Mouse (Mus musculus): Measurements from ENCODE around the gene Cox20.
"Not testable (repeated sequence)": the region's sequence is repeated elsewhere in the genome, so short reads cannot be mapped to it uniquely, and the experiment has no call there.

The Cox20 gene

DNA sequence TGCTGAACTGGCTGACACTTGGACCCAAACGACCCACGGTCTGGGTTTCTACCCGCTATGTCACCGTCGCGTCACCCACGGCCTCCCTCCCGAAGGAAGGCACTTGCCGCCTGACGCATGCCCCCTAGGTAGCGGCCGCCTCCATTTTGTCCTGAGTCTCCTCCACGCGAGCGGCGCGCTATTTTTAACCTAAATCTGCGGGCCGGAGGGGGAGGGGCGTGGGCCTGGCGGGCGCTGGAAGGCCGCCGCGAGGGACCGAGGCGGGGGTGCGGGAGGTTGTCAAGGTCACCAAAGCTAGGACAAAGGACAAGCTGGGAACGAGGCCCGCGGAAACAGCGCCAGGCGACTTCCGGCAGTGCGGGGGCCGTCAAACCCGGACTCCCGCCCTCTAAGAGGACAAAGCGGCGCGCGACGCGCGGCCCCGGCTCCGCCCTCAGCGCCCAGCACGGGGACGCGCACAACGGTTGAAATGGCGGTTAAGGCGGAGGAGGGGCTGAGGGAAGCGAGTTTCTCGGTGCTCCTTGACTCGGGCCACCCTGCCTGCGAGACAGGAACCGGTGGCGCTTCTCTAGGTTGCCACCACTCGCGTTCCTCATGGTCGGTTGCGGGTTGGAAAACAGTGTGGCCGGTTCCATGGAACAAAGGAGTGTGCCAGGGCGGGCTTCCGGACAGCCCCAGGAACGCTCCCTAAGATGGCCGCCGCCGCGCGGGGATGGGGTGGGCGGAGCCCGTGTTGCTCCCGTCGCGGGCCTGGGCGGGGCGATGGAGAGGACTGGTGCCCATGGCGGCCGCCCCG is at the start of gene Cox20:
Gene Cox20 (plus strand): TSS at position 742 of the 796 bp plus-strand sequence.
- peak; percentile 66 for DNase-seq (ENCODE audit: extremely low read depth, low read depth)

DNA sequence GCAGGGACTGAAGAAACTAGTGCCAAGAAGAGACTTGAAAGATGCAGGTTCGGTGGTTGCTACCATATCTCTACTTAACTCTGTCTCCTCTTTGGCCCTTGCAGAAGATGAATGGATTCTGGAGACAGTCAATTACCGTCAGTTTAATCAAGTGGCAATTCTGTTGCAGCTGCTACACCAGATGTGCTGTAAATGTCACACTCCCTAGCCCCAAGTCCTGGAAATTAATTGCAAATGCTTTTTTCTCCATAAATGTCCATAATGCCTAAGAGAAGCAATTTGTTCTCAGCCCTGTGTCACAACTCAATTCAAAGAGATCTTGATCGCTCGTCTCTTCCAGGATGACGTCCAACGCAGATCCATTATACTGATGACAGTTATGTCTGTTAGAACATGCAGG is 48.3 kb upstream of the Cox20 start:
- DNase-seq (ENCODE audit: extremely low read depth, low read depth): no peak

- no peak for DNase-seq (ENCODE audit: extremely low read depth, low read depth)
These were observed 43.7 kb upstream of the Cox20 start for GRCm38 (mm10) chr1:178275174-178275730.

DNA sequence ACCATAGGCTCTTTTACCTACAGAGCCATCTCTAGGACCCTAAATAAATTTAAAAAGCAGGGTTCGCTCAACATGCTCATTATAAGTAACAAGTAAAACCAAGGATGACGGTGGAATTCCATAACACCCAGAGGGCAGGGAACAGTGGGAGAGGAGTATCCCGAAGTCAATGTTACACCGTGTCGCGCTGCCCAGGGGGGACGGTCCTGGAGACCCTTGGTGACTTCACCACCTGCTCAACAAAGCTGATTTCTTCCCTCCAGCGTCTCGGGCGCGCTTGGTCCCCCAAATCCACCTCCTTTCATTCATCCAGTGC is 43.2 kb upstream of the Cox20 start:
- no peak for DNase-seq (ENCODE audit: extremely low read depth, low read depth)

DNA sequence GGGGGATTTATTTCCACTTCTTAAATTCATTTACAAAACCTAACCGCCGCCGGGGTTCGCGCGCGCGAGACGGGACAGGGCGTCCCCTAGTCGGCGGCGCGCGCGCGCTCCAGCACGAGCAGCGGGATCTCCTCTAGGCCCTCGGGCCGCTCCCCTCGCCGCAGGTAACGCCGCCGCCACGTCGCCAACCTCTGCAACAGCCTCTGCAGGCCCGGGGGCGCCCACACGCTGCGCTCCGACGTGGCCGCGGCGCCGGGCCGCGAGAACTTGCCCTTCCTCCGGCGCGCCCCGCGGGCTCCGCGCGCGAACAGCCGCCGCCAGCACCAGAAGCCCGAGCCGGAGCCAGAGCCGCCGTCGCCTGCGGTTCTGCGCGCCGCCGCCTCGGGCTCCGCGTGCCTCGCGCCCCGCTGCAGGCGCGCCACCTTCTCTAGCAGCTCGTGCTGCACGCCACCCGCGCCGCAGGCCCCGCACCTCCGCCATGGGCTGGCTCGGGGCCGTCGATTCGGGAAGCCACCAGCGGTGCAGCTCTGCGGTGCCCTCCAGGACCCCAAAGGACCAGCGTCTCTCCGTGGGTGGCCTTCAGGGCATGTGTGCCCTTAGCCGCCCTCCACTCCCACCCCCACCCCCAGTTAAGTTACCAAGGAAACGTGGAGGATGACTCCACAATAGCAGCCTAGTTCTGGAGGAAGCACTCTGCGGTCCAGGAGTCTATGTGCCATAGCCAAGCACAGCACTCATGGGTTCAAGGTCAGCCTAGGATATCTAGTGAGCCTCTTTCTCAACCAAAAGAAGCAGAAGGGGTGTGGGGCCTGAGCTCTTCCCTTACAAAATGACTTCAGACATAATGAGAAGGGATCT is 42.6 kb upstream of the Cox20 start:
- DNase-seq (ENCODE audit: extremely low read depth, low read depth): no peak

- DNase-seq (ENCODE audit: extremely low read depth, low read depth): not testable (repeated sequence)
These were observed 35.6 kb upstream of the Cox20 start for GRCm38 (mm10) chr1:178283314-178283713.

GRCm38 (mm10) chr1:178283946-178284720 is 34.8 kb upstream of the Cox20 start:
- no peak for DNase-seq (ENCODE audit: extremely low read depth, low read depth)

DNA sequence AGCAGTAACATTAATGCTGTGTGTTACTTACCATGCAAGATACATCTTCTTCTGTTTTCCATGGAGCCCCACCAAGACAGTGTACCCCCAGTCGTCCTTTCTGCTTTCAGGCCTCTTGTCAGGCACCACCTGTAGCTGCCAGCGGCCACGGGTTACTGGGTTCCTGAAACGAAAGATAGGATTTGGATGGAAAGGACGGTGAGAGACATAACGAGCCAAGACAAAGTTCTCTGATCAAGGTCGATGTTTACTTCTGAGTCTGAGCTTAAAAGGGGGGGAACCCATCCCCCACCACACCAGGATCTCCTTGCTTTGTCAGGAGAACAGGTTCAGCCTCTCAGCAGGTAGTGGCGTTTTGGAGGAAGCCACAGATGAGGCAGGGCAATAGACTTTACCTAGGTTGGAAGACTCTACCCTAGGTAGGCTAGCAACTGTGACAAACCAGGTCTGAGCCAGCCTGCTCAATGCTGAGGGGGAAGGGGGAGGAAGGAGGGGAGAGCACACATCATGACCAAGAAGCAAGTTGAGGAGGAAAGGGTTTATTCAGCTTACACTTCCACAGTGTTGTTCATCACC is 31.2 kb upstream of the Cox20 start:
- DNase-seq (ENCODE audit: extremely low read depth, low read depth): no peak

- no peak for DNase-seq (ENCODE audit: extremely low read depth, low read depth)
These were observed 27.2 kb upstream of the Cox20 start for GRCm38 (mm10) chr1:178291716-178292115.

DNA sequence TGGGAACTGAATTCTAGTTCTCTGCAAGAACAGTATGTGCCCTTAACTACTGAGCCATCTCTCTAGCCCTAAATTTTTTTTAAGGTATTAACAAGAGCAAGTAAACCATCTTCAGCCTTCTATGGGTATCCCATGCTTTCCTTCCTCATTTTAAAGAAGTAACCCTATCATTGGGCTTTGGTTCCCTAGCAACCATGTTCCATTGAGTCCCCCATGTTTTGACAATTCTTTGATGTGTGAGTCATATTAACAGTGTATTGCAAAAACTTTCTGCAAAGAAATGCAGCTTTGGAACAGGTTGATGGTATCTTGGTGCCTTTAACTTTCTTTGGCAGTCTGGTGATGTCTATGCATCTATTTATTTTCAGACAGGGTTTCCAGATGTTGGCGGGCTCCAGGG is 24.9 kb upstream of the Cox20 start:
- DNase-seq (ENCODE audit: extremely low read depth, low read depth): no peak

GRCm38 (mm10) chr1:178301261-178301660 is 17.7 kb upstream of the Cox20 start:
- not testable (repeated sequence) for DNase-seq (ENCODE audit: extremely low read depth, low read depth)

GRCm38 (mm10) chr1:178303425-178303824 is 15.5 kb upstream of the Cox20 start:
- peak; percentile 66 for DNase-seq (ENCODE audit: extremely low read depth, low read depth)

GRCm38 (mm10) chr1:178309487-178309886 is 9.4 kb upstream of the Cox20 start:
- no peak for DNase-seq (ENCODE audit: extremely low read depth, low read depth)

- no peak for DNase-seq (ENCODE audit: extremely low read depth, low read depth)
These were observed 8.8 kb upstream of the Cox20 start for GRCm38 (mm10) chr1:178310128-178310527.

DNA sequence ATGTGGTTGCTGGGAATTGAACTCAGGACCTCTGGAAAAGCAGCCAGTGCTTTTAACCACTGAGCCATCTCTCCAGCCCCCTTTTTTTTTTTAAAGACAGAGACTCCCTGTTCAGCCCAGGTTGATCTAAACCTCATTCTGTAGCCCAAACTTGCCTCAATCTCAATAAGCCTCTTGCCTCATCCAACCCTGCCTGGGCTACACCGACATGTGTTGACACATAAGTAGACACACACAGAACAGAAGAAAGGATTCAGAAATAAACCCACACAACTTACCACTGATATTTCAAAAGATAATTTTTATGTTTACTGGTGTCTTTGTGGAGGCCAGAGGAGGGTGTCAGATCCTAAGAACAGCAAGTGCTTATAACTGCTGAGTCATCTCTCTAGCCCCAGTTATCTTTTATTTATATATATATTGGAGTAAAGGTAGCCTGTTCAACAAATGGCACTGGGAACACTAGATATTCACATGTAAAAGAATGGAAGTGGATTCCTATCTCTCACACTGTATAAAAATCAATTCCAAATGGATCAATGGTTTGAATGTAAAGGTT is 5.8 kb upstream of the Cox20 start:
- no peak for DNase-seq (ENCODE audit: extremely low read depth, low read depth)

- DNase-seq (ENCODE audit: extremely low read depth, low read depth): no peak
These were observed 4.7 kb upstream of the Cox20 start for GRCm38 (mm10) chr1:178314236-178314635.

- no peak for DNase-seq (ENCODE audit: extremely low read depth, low read depth)
These were observed 1.5 kb upstream of the Cox20 start for GRCm38 (mm10) chr1:178317275-178318001.

DNA sequence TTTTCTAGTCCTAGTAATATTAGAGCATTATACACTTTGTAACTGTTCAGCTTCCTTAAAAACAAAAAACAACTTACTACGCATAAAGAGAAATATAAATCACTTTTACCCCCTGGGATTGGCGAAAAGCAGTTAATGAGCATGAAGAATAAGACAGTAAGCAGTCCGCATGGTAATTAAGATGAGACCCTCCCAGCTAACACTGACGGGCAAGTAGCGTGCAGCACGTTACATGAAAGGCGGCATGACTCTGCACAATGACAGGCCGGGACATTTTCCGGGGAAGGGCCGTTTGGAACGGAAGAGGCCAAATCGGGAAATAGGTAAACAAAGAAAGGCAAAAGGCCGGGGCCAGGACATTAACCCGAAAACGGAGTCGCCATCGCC is 935 bp upstream of the Cox20 start:
- DNase-seq (ENCODE audit: extremely low read depth, low read depth): peak; percentile 81

- DNase-seq (ENCODE audit: extremely low read depth, low read depth): peak; percentile 50
These were observed 536 bp downstream of the Cox20 start for GRCm38 (mm10) chr1:178319295-178320037.

Data from MEL-GATA-1-ER (cell line).